Mouse (Mus musculus): ENCODE results near the gene Clk3. TPM values are rescaled to one million over a fixed set of nuclear protein-coding genes. Genes with fewer than 3 reads are reported as not detected.
A peak's percentile ranks its signal among the peaks of the same experiment; 100 is the strongest.

Clk3 gene
- total and polyA plus RNA-seq, 2 experiments from 2014 or later: 61.7 to 105 TPM

- Histone ChIP-seq H3K4me3 (ENCODE audit: low read depth, low read length) (no peak overlapping the region), H3K9ac (no peak overlapping the region), H3K27me3 (ENCODE audit: insufficient read depth, low read length) (no peaks in the 10 kb centered on the region), H3K9me3 (ENCODE audit: low read length) (no peaks in the 10 kb centered on the region), H3K27ac (ENCODE audit: low read depth, low read length) (no peak overlapping the region), H3K4me2 (ENCODE audit: low read depth) (0 out of 2 replicates have a peak overlapping the region, but pooled peaks have one; percentile 92), H3K4me1 (ENCODE audit: insufficient read depth) (peaks cover 25% of the 10 kb centered on the region), H3K36me3 (ENCODE audit: insufficient read depth) (peaks cover 48% of the 10 kb centered on the region)
- ATAC-seq (no peak), DNase-seq (no peak)
- WGBS: 91% methylated on average over 13 of the region's 13 CpGs
- no peak for TF ChIP-seq CTCF (IDR thresholded peaks at IDR 0.05; ENCODE audit: low read depth)
Measured at GRCm38 (mm10) chr9:57761563-57762551, 3.8 kb downstream of the Clk3 start.

GRCm38 (mm10) chr9:57760416-57761146 lies 5.1 kb downstream of the Clk3 start:
- ATAC-seq (no peak), DNase-seq (no peak)
- WGBS: 94% methylated on average over 24 of the region's 24 CpGs
- no peak overlapping the region for H3K27ac ChIP-seq (ENCODE audit: low read depth, low read length)
- H3K27me3 ChIP-seq (ENCODE audit: insufficient read depth, low read length): no peaks in the 10 kb centered on the region
- TF ChIP-seq CTCF (IDR thresholded peaks at IDR 0.05; ENCODE audit: low read depth): no peak
- H3K4me2 ChIP-seq (ENCODE audit: low read depth): no peak overlapping the region
- H3K4me1 ChIP-seq (ENCODE audit: insufficient read depth): peaks cover 18% of the 10 kb centered on the region
- no peak overlapping the region for H3K4me3 ChIP-seq (ENCODE audit: low read depth, low read length)
- peaks cover 54% of the 10 kb centered on the region for H3K36me3 ChIP-seq (ENCODE audit: insufficient read depth)
- no peak overlapping the region for H3K9ac ChIP-seq
- H3K9me3 ChIP-seq (ENCODE audit: low read length): no peaks in the 10 kb centered on the region

GRCm38 (mm10) chr9:57759289-57759688 lies 6.4 kb downstream of the Clk3 start:
- TF ChIP-seq CTCF (IDR thresholded peaks at IDR 0.05; ENCODE audit: low read depth): peak; percentile 94
- ATAC-seq (0 out of 2 replicates have a peak, but pooled peaks have one; percentile 46), DNase-seq (peak; percentile 65)
- 25% methylated on average over 6 of the region's 6 CpGs for WGBS
- Histone ChIP-seq H3K4me3 (ENCODE audit: low read depth, low read length) (no peak overlapping the region), H3K9ac (no peak overlapping the region), H3K36me3 (ENCODE audit: insufficient read depth) (peaks cover 66% of the 10 kb centered on the region), H3K4me2 (ENCODE audit: low read depth) (no peak overlapping the region), H3K27me3 (ENCODE audit: insufficient read depth, low read length) (no peaks in the 10 kb centered on the region), H3K4me1 (ENCODE audit: insufficient read depth) (peaks cover 18% of the 10 kb centered on the region), H3K9me3 (ENCODE audit: low read length) (no peaks in the 10 kb centered on the region), H3K27ac (ENCODE audit: low read depth, low read length) (no peak overlapping the region)

GRCm38 (mm10) chr9:57758528-57758927 lies 7.1 kb downstream of the Clk3 start:
- H3K27ac ChIP-seq (ENCODE audit: low read depth, low read length): no peak overlapping the region
- TF ChIP-seq CTCF (IDR thresholded peaks at IDR 0.05; ENCODE audit: low read depth): no peak
- no peaks in the 10 kb centered on the region for H3K9me3 ChIP-seq (ENCODE audit: low read length)
- no peak overlapping the region for H3K9ac ChIP-seq
- peaks cover 74% of the 10 kb centered on the region for H3K36me3 ChIP-seq (ENCODE audit: insufficient read depth)
- H3K4me1 ChIP-seq (ENCODE audit: insufficient read depth): peaks cover 13% of the 10 kb centered on the region
- no peaks in the 10 kb centered on the region for H3K27me3 ChIP-seq (ENCODE audit: insufficient read depth, low read length)
- H3K4me3 ChIP-seq (ENCODE audit: low read depth, low read length): no peak overlapping the region
- H3K4me2 ChIP-seq (ENCODE audit: low read depth): no peak overlapping the region
- ATAC-seq (peak; percentile 18; the same call in 1 of the 2 replicates), DNase-seq (no peak)
- WGBS: 89% methylated on average over 22 of the region's 22 CpGs

- no peak for ATAC-seq
- TF ChIP-seq CTCF (IDR thresholded peaks at IDR 0.05; ENCODE audit: low read depth): no peak
- no peak overlapping the region for H3K4me2 ChIP-seq (ENCODE audit: low read depth)
Measured at GRCm38 (mm10) chr9:57757578-57757977, 8.1 kb downstream of the Clk3 start.

GRCm38 (mm10) chr9:57750901-57751300 lies 14.8 kb downstream of the Clk3 start:
- Histone ChIP-seq H3K27me3 (ENCODE audit: insufficient read depth, low read length) (no peaks in the 10 kb centered on the region), H3K9me3 (ENCODE audit: low read length) (no peaks in the 10 kb centered on the region), H3K9ac (no peak overlapping the region), H3K36me3 (ENCODE audit: insufficient read depth) (peaks cover 100% of the 10 kb centered on the region), H3K27ac (ENCODE audit: low read depth, low read length) (no peak overlapping the region; the same call in 1 of the 2 replicates), H3K4me1 (ENCODE audit: insufficient read depth) (no peaks in the 10 kb centered on the region), H3K4me2 (ENCODE audit: low read depth) (no peak overlapping the region), H3K4me3 (ENCODE audit: low read depth, low read length) (no peak overlapping the region)
- 88% methylated on average over 7 of the region's 7 CpGs for WGBS
- no peak for ATAC-seq
- TF ChIP-seq CTCF (IDR thresholded peaks at IDR 0.05; ENCODE audit: low read depth): no peak
- DNase-seq: no peak

More at GRCm38 (mm10) chr9:57757578-57757977, 8.1 kb downstream of the Clk3 start:
- Histone ChIP-seq H3K27me3 (ENCODE audit: insufficient read depth, low read length) (no peaks in the 10 kb centered on the region), H3K9me3 (ENCODE audit: low read length) (no peaks in the 10 kb centered on the region), H3K4me3 (ENCODE audit: low read depth, low read length) (no peak overlapping the region), H3K4me1 (ENCODE audit: insufficient read depth) (peaks cover 4% of the 10 kb centered on the region; the same call in 1 of the 2 replicates), H3K36me3 (ENCODE audit: insufficient read depth) (peaks cover 84% of the 10 kb centered on the region), H3K27ac (ENCODE audit: low read depth, low read length) (no peak overlapping the region), H3K9ac (no peak overlapping the region)
- WGBS: 89% methylated on average over 3 of the region's 3 CpGs
- no peak for DNase-seq
